Mouse (Mus musculus) CD8-positive naive resting alpha-beta T cell, adult 57 days (primary cell): ENCODE data around the gene Gm21586. TPM values are rescaled to one million over a fixed set of nuclear protein-coding genes. Genes with fewer than 3 reads are reported as not detected.

Experiments
- total RNA-seq: library from RNA; stranded (reverse); gene quantifications from one replicate; pipeline ENCODE4 v1.2.4, GENCODE M21; 2023

Gene Gm21586
- not detected for total RNA-seq

DNA sequence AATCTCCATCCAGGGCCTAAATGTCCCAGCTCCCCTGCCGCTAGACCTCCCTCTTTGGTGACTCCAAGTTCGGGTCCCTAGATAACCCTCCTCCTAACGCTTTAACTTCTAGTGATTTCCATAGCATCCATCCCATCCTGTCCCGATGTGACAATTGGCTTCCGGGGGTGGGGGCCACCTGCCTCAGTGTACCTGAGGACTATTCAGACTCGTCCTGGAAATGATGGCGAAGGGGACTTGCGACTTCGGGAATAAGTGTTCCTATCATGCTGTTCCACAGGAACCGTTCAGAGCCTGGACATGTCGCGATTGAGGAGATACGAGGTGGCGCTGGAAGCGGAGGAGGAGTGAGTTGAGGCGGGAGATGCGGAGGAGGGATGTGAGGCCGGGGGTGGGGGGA is at the start of gene Gm21586:
Gene Gm21586 (plus strand): TSS at position 301 of the 400 bp plus-strand sequence.

DNA sequence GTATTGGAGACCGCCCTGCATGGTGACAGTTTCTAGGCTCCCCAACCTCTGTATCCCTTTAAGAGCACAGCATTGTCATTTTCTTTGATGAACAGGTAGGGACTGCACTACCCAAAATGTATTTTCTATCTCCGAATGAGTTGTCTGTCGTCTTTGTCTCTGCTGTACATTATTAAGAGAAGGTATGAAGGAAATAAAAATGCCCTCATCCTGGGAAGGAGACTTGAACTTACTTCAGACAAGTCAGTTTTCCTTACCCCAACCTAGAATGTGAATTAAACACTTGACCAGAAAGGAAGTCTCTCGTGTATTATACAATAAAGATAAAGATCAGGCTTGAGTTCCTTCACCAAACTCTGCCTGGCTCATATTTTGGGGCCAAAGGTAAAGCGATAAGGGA is 27.3 kb downstream of the Gm21586 start, which contains the start of gene Gm2163:
Gene Gm2163 (plus strand): TSS at position 301 of the 400 bp plus-strand sequence.

Other genes with a start within 250 kb of the Gm21586 start
- gene Gm10600, start 198.7 kb upstream of the Gm21586 start, total RNA-seq = not detected
- gene Ccl21b, start 183.6 kb upstream of the Gm21586 start, total RNA-seq = not detected
- gene Gm21953, start 145.1 kb upstream of the Gm21586 start, total RNA-seq = not detected
- gene Fam205a3, start 121.0 kb upstream of the Gm21586 start, total RNA-seq = not detected
- not detected for gene Gm2163, start 27.4 kb downstream of the Gm21586 start, total RNA-seq
- gene Fam205a2, start 88.8 kb downstream of the Gm21586 start, total RNA-seq = not detected
- not detected for gene Gm10591, start 172.8 kb downstream of the Gm21586 start, total RNA-seq
- gene Gm2564, start 190.3 kb downstream of the Gm21586 start, total RNA-seq = not detected
- gene Ccl27b, start 215.9 kb downstream of the Gm21586 start, total RNA-seq = not detected
- not detected for gene Il11ra2, start 222.5 kb downstream of the Gm21586 start, total RNA-seq